Mouse (Mus musculus) MEL (cell line): ENCODE results near the gene Ripply1. TPM values are rescaled to one million over a fixed set of nuclear protein-coding genes. Genes with fewer than 3 reads are reported as not detected.
A peak's percentile ranks its signal among the peaks of the same experiment; 100 is the strongest.

Source experiments
- DNase-seq: peaks from one replicate; pipeline ENCODE4 v3.0.0; 2011; ENCODE audit warnings: low read depth, low spot score
- H3K27ac ChIP-seq: 2 replicates; pipeline ENCODE4 v1.5.1; 2012; ENCODE audit warnings: low read depth, mild to moderate bottlenecking, control low read depth, low read length, moderate library complexity; ENCODE audit not compliant: control insufficient read depth
- H3K27me3 ChIP-seq, 2 experiments: fragments of 150-350 bp in 1 of 2; sonication (generic) in 1 of 2; 2 replicates each; pipeline ENCODE4 v1.6.1; 2012; ENCODE audit warnings: low read length in 2 of 2, mild to moderate bottlenecking in 2 of 2, improper control_type of control experiment in 1 of 2, moderate library complexity in 1 of 2; ENCODE audit not compliant: insufficient read depth in 2 of 2, control insufficient read depth in 1 of 2
- H3K36me3 ChIP-seq, 2 experiments: 2 replicates each; pipeline ENCODE4 v1.6.1; 2012 to 2014; ENCODE audit warnings: low read length in 2 of 2, improper control_type of control experiment in 1 of 2, inconsistent platforms in 1 of 2, mild to moderate bottlenecking in 1 of 2; ENCODE audit not compliant: insufficient read depth in 2 of 2, control insufficient read depth in 1 of 2
- H3K4me1 ChIP-seq, 2 experiments: fragments of 150-350 bp in 1 of 2; sonication (generic) in 1 of 2; 2 replicates each; pipeline ENCODE4 v1.6.1; 2012; ENCODE audit warnings: low read length in 2 of 2, improper control_type of control experiment in 1 of 2, mild to moderate bottlenecking in 1 of 2; ENCODE audit not compliant: insufficient read depth in 2 of 2, control insufficient read depth in 1 of 2
- H3K4me3 ChIP-seq, 2 experiments: fragments of 150-350 bp in 1 of 2; sonication (generic) in 1 of 2; 2 replicates each; pipeline ENCODE4 v1.5.1; 2012; ENCODE audit warnings: low read depth in 2 of 2, low read length in 2 of 2, mild to moderate bottlenecking in 2 of 2, moderate library complexity in 2 of 2, control low read depth in 1 of 2, improper control_type of control experiment in 1 of 2; ENCODE audit not compliant: control insufficient read depth in 1 of 2, insufficient read depth in 1 of 2
- H3K79me2 ChIP-seq: 2 replicates; pipeline ENCODE4 v1.6.1; 2012; ENCODE audit warnings: mild to moderate bottlenecking, low read length, moderate library complexity; ENCODE audit not compliant: control insufficient read depth, poor library complexity, insufficient read depth
- H3K9ac ChIP-seq: 2 replicates; pipeline ENCODE4 v1.6.1; 2012; ENCODE audit warnings: low read depth, mild to moderate bottlenecking, control low read depth, low read length, moderate library complexity; ENCODE audit not compliant: control insufficient read depth, poor library complexity, severe bottlenecking
- H3K9me3 ChIP-seq: fragments of 150-350 bp; sonication (generic); replicated peaks from 2 replicates; pipeline ENCODE4 v1.6.1; 2012; ENCODE audit warnings: mild to moderate bottlenecking, low read length, improper control_type of control experiment, moderate library complexity; ENCODE audit not compliant: insufficient read depth
- BHLHE40 ChIP-seq: IDR thresholded peaks from 2 replicates; pipeline ENCODE4 v1.6.1; 2012; ENCODE audit warnings: low read depth, mild to moderate bottlenecking, inconsistent platforms, low read length, improper control_type of control experiment, borderline replicate concordance
- CHD2 ChIP-seq: IDR thresholded peaks from 2 replicates; pipeline ENCODE4 v1.6.1; 2011; ENCODE audit warnings: low read length, improper control_type of control experiment
- E2F4 ChIP-seq: IDR thresholded peaks from 2 replicates; pipeline ENCODE4 v1.6.1; 2011; ENCODE audit warnings: low read depth, low read length, improper control_type of control experiment, borderline replicate concordance
- ELF1 ChIP-seq: IDR thresholded peaks from 2 replicates; pipeline ENCODE4 v1.6.1; 2014; ENCODE audit warnings: low read depth, mild to moderate bottlenecking, inconsistent platforms, low read length, improper control_type of control experiment, moderate library complexity
- ETS1 ChIP-seq: IDR thresholded peaks from 2 replicates; pipeline ENCODE4 v1.6.1; 2012; ENCODE audit warnings: low read depth, mild to moderate bottlenecking, inconsistent platforms, low read length, improper control_type of control experiment, moderate library complexity
- GABPA ChIP-seq: IDR thresholded peaks from 2 replicates; pipeline ENCODE4 v1.6.1; 2012; ENCODE audit warnings: low read depth, mild to moderate bottlenecking, inconsistent platforms, low read length, improper control_type of control experiment, moderate library complexity
- GATA1 ChIP-seq: IDR thresholded peaks from 2 replicates; pipeline ENCODE4 v1.6.1; 2011; ENCODE audit warnings: low read depth, low read length, improper control_type of control experiment
- JUND ChIP-seq: IDR thresholded peaks from 2 replicates; pipeline ENCODE4 v1.6.1; 2011; ENCODE audit warnings: low read depth, mild to moderate bottlenecking, improper control_type of control experiment, low read length
- KAT2A ChIP-seq: conservative IDR thresholded peaks from 2 replicates; pipeline ENCODE4 v1.6.1; 2012; ENCODE audit warnings: low read depth, low read length, improper control_type of control experiment, inconsistent platforms
- MAFK ChIP-seq: IDR thresholded peaks from 2 replicates; pipeline ENCODE4 v1.6.1; 2011; ENCODE audit warnings: low read depth, mild to moderate bottlenecking, low read length, improper control_type of control experiment, borderline replicate concordance
- MAZ ChIP-seq: IDR thresholded peaks from 2 replicates; pipeline ENCODE4 v1.6.1; 2012; ENCODE audit warnings: low read depth, mild to moderate bottlenecking, inconsistent platforms, low read length, improper control_type of control experiment
- MEF2A ChIP-seq: IDR thresholded peaks from 2 replicates; pipeline ENCODE4 v1.6.1; 2014; ENCODE audit warnings: low read depth, mild to moderate bottlenecking, inconsistent platforms, low read length, improper control_type of control experiment; ENCODE audit not compliant: poor library complexity, insufficient replicate concordance, severe bottlenecking; ENCODE audit errors: extremely low read depth
- MXI1 ChIP-seq: IDR thresholded peaks from 2 replicates; pipeline ENCODE4 v1.6.1; 2011; ENCODE audit warnings: mild to moderate bottlenecking, low read depth, low read length, improper control_type of control experiment
- MYB ChIP-seq: IDR thresholded peaks from 2 replicates; pipeline ENCODE4 v1.6.1; 2011; ENCODE audit warnings: mild to moderate bottlenecking, low read depth, low read length, improper control_type of control experiment
- MYC ChIP-seq: IDR thresholded peaks from 2 replicates; pipeline ENCODE4 v1.6.1; 2011; ENCODE audit warnings: low read depth, mild to moderate bottlenecking, low read length, improper control_type of control experiment, moderate library complexity
- NELFE ChIP-seq: IDR thresholded peaks from 2 replicates; pipeline ENCODE4 v1.6.1; 2011; ENCODE audit warnings: low read depth, low read length, improper control_type of control experiment
- NRF1 ChIP-seq: IDR thresholded peaks from 2 replicates; pipeline ENCODE4 v1.6.1; 2014; ENCODE audit warnings: low read depth, mild to moderate bottlenecking, inconsistent platforms, low read length, improper control_type of control experiment, moderate library complexity; ENCODE audit not compliant: poor library complexity, insufficient read depth, severe bottlenecking
- POLR2A ChIP-seq, 2 experiments: IDR thresholded peaks; 2 replicates each; pipeline ENCODE4 v1.6.1; 2011 to 2012; ENCODE audit warnings: low read length in 2 of 2, mild to moderate bottlenecking in 2 of 2, control low read depth in 1 of 2, improper control_type of control experiment in 1 of 2, low read depth in 1 of 2, moderate library complexity in 1 of 2; ENCODE audit not compliant: control insufficient read depth in 1 of 2, insufficient read depth in 1 of 2, poor library complexity in 1 of 2
- POLR2AphosphoS2 ChIP-seq: IDR thresholded peaks from 2 replicates; pipeline ENCODE4 v1.6.1; 2011; ENCODE audit warnings: low read length, improper control_type of control experiment
- POLR2AphosphoS5 ChIP-seq: IDR thresholded peaks from 2 replicates; pipeline ENCODE4 v1.6.1; 2012; ENCODE audit warnings: low read depth, borderline replicate concordance, mild to moderate bottlenecking, inconsistent platforms, low read length, moderate library complexity, mixed read lengths
- RAD21 ChIP-seq: IDR thresholded peaks from 2 replicates; pipeline ENCODE4 v1.6.1; 2011; ENCODE audit warnings: mild to moderate bottlenecking, low read depth, low read length, improper control_type of control experiment
- SMC3 ChIP-seq: IDR thresholded peaks from 2 replicates; pipeline ENCODE4 v1.6.1; 2011; ENCODE audit warnings: low read depth, low read length, improper control_type of control experiment
- UBTF ChIP-seq: IDR thresholded peaks from 2 replicates; pipeline ENCODE4 v1.6.1; 2012; ENCODE audit warnings: low read depth, mild to moderate bottlenecking, inconsistent platforms, low read length, improper control_type of control experiment, moderate library complexity, borderline replicate concordance; ENCODE audit not compliant: insufficient read depth
- USF1 ChIP-seq: IDR thresholded peaks from 2 replicates; pipeline ENCODE4 v1.6.1; 2014; ENCODE audit warnings: low read depth, mild to moderate bottlenecking, inconsistent platforms, low read length, improper control_type of control experiment, moderate library complexity
- USF2 ChIP-seq, 2 experiments: IDR thresholded peaks; 2 replicates each; pipeline ENCODE4 v1.6.1; 2011 to 2012; ENCODE audit warnings: improper control_type of control experiment in 2 of 2, low read length in 2 of 2, borderline replicate concordance in 1 of 2, inconsistent platforms in 1 of 2, low read depth in 1 of 2, mild to moderate bottlenecking in 1 of 2; ENCODE audit not compliant: insufficient read depth in 1 of 2
- ZC3H11A ChIP-seq: IDR thresholded peaks from 2 replicates; pipeline ENCODE4 v1.6.1; 2012; ENCODE audit warnings: low read depth, mild to moderate bottlenecking, inconsistent platforms, low read length, improper control_type of control experiment
- polyA plus RNA-seq, 2 experiments: library from polyadenylated mRNA; stranded (reverse) in 1 of 2; unstranded in 1 of 2; fragments of >175 nt in 1 of 2; fragments of >200 nt in 1 of 2; gene quantifications; 2 replicates each; pipeline versions ENCODE4 v1.2.1 to v1.2.4; 2012; ENCODE audit warnings: low replicate concordance in 2 of 2, low read depth in 1 of 2; ENCODE audit not compliant: insufficient read length in 2 of 2, insufficient read depth in 1 of 2, missing spikeins in 1 of 2
- total RNA-seq: library from RNA; depleted of rRNA; stranded (reverse); fragments of 300-350 nt; gene quantifications from 2 replicates; pipeline ENCODE4 v1.2.3, GENCODE M21; 2012; rRNA removed

Ripply1 gene
- total RNA-seq (not detected in 2 replicates), polyA plus RNA-seq (not detected)

- peaks cover 0 to 24% of the 10 kb centered on the region in 2 experiments; a peak in 2 of 4 replicates for H3K36me3 ChIP-seq
- no peak within 1 kb of the TSS for H3K9ac ChIP-seq
- H3K27me3 ChIP-seq, result no peaks in the 10 kb centered on the region
- TF ChIP-seq SMC3 (no peak), JUND (no peak), BHLHE40 (no peak), MYC (no peak), NRF1 (no peak), NELFE (no peak), E2F4 (no peak), RAD21 (no peak), KAT2A (no peak)
- no peak within 1 kb of the TSS for H3K4me3 ChIP-seq
- H3K9me3 ChIP-seq, result no peaks in the 10 kb centered on the region
- DNase-seq, result no peak
- no peaks in the 10 kb centered on the region for H3K79me2 ChIP-seq
- peaks cover 10 to 37% of the 10 kb centered on the region in 2 experiments for H3K4me1 ChIP-seq
- no peak within 1 kb of the TSS for H3K27ac ChIP-seq
Observed at GRCm38 (mm10) chrX:139782278-139783044, at the start of gene Ripply1. Gene Ripply1, minus strand, starts transcription at chrX:139782353.

- Histone ChIP-seq H3K36me3 (peaks cover 0 to 25% of the 10 kb centered on the region in 2 experiments; a peak in 2 of 4 replicates), H3K4me3 (peak overlapping the region in 1 of 2 experiments; percentile 24; a peak in 1 of 4 replicates), H3K27me3 (no peaks in the 10 kb centered on the region), H3K9me3 (no peaks in the 10 kb centered on the region), H3K4me1 (peaks cover 14% of the 10 kb centered on the region in 2 experiments), H3K79me2 (no peaks in the 10 kb centered on the region), H3K9ac (no peak overlapping the region; the same call in 1 of the 2 replicates), H3K27ac (peak overlapping the region; percentile 43; the same call in 1 of the 2 replicates)
- DNase-seq, result peak; percentile 50
- TF ChIP-seq GABPA (no peak), POLR2A (IDR thresholded peaks at IDR 0.05; ENCODE audit: control insufficient read depth in 1 of 2, insufficient read depth in 1 of 2, low read depth in 1 of 2, low read length in 2 of 2, poor library complexity in 1 of 2) (no peak), MYC (peak; percentile 49; the same call in 1 of the 2 replicates), GATA1 (peak; percentile 71), CHD2 (no peak), JUND (no peak), MAFK (no peak), MXI1 (no peak), KAT2A (no peak), POLR2AphosphoS5 (no peak), POLR2AphosphoS2 (no peak), NELFE (no peak), UBTF (no peak), RAD21 (peak; percentile 47), USF1 (no peak), MAZ (no peak), E2F4 (no peak), ELF1 (no peak), ETS1 (peak; percentile 29; the same call in 1 of the 2 replicates), ZC3H11A (peak; percentile 58), USF2 (IDR thresholded peaks at IDR 0.05; ENCODE audit: borderline replicate concordance in 1 of 2, insufficient read depth in 1 of 2, low read depth in 1 of 2, low read length in 2 of 2) (no peak), MEF2A (0 out of 2 replicates have a peak, but pooled peaks have one; percentile 59), MYB (0 out of 2 replicates have a peak, but pooled peaks have one; percentile 12)
Observed at GRCm38 (mm10) chrX:139828363-139829092, 46.4 kb upstream of the Ripply1 start.
